Mouse (Mus musculus): Measurements from ENCODE around the gene Aamdc.

Aamdc gene

DNA sequence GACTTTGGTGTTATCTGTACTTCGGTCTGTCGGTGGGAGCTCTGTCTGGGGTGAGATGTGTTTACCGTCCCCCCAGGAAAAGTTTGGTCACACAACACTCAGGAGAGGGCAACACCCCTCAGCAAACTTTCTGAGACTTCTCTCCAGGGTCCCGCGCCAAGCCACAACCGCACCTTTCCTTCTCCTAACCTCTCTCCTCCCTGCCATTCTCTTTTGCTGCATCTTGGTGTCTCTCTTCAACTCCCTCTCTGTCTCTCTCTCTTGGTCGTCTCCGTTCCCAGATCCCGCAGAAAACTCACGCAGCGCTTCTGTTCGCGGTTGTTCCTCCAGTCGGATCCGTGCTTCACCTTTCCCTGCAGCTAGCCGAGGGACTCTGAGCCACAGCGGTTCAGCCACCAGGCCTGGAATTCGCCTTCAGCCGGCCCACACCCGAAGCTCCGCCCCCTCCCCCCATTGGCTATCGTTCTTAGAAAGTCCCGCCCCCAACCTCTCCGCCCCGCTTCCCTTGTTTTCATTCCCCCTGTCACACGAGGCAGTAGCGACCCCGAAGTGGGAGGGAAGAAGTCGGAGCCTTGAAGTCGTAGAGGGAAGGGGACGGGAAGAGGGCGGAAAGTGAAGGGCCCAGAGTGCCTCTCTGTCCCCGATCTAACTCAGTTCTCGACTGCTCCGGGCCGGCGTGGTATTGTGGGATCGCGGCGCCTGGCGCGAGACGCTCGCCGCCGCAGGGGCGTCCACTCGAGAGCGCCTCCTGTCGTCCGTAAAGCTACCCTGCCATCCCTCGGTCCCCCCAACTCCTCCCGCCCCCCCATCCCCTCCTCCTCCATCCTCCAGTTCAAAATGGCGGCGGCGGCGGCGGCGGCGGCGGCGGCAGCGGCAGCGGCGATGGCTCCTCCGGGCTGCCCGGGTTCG, at the start of gene Aamdc, which contains the start of gene Rsf1:
Gene Aamdc (minus strand): TSS at position 431 of the 909 bp plus-strand sequence.
Gene Rsf1 (plus strand): TSS at position 823 of the 909 bp plus-strand sequence.
- peak; percentile 90 for DNase-seq

GRCm38 (mm10) chr7:97623402-97623801, 44.1 kb upstream of the Aamdc start:
- DNase-seq, result no peak

DNA sequence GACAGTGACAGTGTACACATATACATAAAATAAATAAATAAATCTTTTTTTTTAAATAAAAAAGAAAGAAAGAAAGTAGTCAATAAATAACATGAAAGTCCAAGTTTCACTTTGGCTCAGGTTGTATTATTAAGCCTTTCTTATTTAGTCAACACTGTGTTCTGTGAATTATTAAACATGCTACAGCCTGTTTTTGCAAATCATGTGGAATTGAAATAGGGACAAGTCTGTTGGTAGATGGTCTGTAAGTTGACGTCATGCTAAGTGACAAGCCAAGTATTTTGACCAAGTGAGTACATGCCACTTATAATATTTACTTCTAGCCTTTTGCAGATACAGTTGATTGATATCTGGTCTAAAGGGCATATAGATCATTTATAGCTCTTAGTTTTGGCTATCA, 43.4 kb upstream of the Aamdc start:
- no peak for DNase-seq

GRCm38 (mm10) chr7:97621346-97621745, 42.0 kb upstream of the Aamdc start:
- no peak for DNase-seq

DNA sequence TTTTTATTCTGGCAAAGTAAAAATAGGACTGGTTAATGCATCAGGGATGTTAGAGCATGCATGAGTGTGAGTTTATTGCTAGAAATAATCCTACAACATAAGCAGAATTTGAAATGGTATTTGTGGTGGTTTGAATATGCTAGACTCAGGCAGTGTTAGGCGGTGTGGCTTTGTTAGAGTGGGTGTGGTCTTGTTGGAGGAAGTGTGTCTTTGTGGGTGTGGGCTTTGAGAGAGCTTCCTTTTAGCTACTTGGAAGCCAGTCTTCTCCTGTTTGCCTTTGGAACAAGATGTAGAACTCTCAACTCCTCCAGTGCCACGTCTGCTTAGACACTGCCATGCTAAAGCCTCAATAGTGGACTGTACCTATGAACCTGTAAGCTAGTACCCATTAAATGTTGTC, 19.3 kb upstream of the Aamdc start:
- no peak for DNase-seq

DNA sequence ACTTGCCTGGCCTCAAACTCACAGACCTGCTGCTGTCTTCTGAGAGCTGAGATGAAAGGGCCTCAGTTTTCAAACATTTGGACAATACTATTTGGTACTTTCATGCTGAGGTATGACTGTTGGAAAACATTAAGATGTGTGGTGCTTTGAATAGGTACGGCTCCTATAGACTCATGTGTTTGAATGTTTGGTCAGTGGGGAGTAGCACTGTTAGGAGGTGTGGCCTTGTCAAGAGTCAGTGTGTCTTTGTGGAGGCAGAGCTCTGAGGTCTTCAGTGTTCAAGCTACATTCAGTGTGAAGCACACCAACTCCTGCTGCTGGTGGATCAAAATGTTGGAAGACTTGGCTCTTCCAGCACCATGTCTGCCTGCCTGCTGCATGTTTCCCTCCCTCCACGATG, 14.2 kb upstream of the Aamdc start:
- no peak for DNase-seq

DNA sequence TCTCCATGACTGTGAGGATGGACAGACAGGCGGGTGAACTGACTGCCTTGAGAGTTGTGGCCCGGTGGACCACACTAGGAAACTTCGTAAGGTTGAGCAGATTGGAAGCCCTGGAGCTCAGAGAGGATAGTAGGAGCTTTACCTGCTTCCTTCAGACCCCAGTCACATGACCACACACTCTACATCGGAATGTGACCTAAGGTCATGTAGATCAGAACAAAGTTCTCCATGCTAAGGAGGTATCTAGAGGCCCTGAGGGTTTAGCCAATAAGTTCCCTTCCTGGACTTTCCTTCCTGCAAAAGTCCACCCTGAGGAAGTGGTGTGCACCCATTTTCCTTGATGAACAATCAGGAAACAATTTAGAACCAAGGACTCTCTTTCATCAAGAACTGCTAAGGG, 13.1 kb upstream of the Aamdc start:
- no peak for DNase-seq

- no peak for DNase-seq
Measured at GRCm38 (mm10) chr7:97591336-97591735, 12.0 kb upstream of the Aamdc start.

DNA sequence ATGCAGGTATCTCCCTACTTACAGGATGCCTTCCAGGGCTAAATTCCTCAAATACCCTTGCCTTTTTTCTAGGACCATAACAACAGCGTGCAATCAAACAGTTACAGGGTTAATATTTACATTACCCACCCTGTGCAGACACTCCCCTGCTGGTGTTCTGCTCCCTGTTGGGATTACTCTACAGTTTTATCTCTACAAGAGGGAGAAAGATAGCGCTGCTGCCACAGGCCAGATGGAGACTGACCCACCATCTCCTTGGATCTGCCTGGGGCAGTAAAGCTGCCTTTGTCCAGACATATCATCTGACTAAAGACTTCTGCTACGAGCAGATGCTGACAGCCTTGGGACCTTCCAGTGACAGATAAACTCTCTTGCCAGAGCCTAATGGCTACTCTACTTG, 11.2 kb upstream of the Aamdc start:
- no peak for DNase-seq

GRCm38 (mm10) chr7:97588506-97588905, 9.2 kb upstream of the Aamdc start:
- DNase-seq, result no peak

DNA sequence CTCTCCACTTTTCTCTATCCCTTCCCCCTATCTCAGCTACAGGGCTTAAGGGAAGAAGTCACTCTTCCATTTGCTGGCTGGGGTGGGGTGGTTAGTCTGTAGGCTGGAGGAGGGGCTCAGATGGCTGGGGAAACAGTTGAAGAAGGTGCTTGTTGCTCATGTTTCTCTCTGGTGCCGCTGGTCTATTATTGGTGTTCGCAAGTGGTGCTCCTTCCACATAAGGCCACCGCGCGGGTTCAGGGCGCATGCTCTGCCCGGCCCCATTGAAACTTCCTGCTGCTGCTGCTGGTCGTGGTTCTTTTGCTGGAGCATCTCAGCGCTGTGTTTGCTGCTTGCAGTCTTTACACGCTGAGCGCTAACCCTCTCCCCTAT, 1.5 kb upstream of the Aamdc start:
- peak; percentile 87 for DNase-seq

DNA sequence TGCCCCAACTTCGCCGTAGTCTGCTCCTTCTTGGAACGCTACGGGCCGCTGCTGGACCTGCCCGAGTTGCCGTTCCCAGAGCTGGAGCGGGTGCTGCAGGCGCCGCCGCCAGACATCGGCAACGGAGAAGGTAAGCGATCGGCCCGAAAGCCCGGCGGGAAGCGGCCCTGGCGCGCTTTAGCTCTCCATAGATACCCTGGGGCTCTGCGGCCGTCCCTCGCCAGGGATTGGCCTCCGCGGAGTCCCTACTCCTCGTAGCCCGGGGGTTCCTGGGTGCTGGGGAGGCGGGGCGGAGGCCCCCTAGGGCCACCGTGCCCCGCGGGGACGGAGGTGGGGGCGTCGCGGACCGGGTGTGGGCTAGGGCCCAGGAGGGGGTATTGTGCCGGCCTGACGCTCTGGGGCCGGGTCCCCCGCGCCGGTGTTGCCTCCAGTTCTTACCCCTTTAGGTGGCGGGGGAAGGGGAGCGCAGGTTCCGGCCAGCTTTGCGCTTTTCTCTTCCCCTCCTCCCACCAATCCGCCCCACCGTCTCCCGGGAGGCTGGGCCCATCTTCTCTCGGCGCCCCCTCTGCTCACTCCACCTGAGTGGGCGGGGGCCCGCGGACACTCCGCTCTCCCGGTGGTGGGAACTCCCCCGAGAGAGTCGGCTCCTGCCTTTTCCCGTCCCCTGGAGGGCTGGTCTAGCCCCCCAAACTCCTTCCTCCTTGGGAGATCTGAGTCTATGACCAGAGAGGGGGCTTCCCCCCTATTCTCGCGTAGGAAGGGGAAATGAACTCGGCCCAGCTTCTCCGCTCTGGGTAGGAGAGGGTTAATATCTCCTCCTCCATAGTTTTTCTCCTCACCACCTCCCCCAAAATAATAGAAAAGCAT, 912 bp upstream of the Aamdc start:
- peak; percentile 72 for DNase-seq

DNA sequence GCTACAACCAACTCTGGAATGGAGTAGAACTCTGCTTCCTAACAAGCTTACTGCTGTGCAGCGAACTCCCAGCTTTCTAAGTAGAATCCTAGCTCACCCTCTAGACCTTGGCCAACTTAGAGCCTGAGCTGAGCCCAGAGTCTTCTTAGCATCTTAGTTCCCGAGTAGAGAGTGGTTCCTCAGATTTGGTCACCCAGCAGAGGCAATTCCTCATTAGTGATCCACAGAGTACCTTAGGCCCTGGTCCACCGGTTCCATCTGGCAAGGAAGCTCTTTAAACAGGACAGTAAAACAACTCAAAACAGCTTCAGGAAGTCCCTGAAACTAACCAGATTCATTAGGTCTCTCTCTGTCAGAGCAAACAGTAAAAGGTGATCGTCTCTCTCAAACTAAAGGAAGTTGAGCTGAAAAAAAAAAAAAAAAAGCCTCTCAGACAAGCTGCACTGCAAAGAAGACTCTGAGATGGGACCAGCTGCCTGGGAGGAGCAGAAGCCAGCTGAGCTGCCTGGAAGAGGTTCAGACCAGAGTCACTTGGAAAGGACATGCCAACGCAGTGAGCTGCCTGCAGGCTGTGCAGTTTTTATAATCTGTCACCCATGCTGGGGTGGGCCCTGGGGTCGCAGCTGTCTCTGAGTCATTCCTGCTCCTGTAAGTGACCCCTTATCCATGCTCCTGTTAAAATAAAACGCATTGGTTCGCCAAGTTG, 783 bp downstream of the Aamdc start:
- DNase-seq, result peak; percentile 41

GRCm38 (mm10) chr7:97570389-97570788, 8.9 kb downstream of the Aamdc start:
- no peak for DNase-seq

GRCm38 (mm10) chr7:97569372-97569771, 9.9 kb downstream of the Aamdc start:
- no peak for DNase-seq

GRCm38 (mm10) chr7:97563576-97563975, 15.7 kb downstream of the Aamdc start:
- no peak for DNase-seq

DNA sequence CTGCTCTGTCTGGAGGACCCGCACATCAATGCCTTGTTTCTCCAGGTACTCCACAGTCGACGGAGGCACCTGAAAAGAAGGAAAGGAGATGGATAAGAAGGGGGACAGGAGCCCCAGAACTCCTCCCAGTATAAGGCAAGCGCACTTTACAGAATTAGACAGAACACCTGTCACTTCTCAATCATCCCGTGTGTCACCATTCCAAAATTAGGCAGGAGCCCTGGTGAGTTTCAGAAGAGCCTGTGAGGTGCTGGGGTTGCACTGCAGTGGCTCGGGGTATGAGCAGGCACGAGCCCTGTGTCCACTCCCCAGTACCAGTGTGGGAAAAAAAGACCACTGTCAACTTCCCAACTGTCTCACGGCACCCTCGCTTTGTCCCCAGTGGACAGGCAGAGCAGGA, 28.6 kb downstream of the Aamdc start:
- DNase-seq, result no peak

DNA sequence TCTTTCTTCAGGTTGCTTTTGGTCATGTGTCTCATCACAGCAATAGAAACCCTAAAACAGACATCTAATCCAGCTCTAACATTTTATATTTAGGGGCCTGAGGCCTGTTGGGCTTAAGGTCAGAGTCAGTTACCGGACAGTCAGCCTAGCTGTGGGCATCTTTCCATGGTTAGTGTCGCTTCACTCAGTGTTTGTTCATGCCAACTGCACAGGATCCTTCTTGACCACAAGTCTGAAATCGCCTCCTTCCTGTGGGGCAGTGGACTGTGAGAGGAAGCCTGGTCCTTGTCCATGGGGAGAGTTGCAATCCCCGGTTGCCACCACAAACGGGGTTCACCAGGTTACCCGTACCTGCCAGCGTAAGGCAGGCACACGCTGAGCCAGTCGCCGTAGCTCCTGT, 30.0 kb downstream of the Aamdc start:
- no peak for DNase-seq

GRCm38 (mm10) chr7:97546462-97546861, 32.8 kb downstream of the Aamdc start:
- no peak for DNase-seq

- no peak for DNase-seq
Measured at GRCm38 (mm10) chr7:97536571-97536970, 42.7 kb downstream of the Aamdc start.

GRCm38 (mm10) chr7:97535531-97535930, 43.8 kb downstream of the Aamdc start:
- no peak for DNase-seq

- no peak for DNase-seq
Measured at GRCm38 (mm10) chr7:97519935-97520334, 59.4 kb downstream of the Aamdc start.

- DNase-seq, result no peak
Measured at GRCm38 (mm10) chr7:97514786-97515185, 64.5 kb downstream of the Aamdc start.

Data from thymus, postnatal 25 days (tissue).